Mouse (Mus musculus): Measurements from ENCODE around the gene Supt6. TPM values are rescaled to one million over a fixed set of nuclear protein-coding genes. Genes with fewer than 3 reads are reported as not detected.

Supt6 gene
- polyA plus RNA-seq, 1 experiment from 2014 or later: 26.2 TPM

DNA sequence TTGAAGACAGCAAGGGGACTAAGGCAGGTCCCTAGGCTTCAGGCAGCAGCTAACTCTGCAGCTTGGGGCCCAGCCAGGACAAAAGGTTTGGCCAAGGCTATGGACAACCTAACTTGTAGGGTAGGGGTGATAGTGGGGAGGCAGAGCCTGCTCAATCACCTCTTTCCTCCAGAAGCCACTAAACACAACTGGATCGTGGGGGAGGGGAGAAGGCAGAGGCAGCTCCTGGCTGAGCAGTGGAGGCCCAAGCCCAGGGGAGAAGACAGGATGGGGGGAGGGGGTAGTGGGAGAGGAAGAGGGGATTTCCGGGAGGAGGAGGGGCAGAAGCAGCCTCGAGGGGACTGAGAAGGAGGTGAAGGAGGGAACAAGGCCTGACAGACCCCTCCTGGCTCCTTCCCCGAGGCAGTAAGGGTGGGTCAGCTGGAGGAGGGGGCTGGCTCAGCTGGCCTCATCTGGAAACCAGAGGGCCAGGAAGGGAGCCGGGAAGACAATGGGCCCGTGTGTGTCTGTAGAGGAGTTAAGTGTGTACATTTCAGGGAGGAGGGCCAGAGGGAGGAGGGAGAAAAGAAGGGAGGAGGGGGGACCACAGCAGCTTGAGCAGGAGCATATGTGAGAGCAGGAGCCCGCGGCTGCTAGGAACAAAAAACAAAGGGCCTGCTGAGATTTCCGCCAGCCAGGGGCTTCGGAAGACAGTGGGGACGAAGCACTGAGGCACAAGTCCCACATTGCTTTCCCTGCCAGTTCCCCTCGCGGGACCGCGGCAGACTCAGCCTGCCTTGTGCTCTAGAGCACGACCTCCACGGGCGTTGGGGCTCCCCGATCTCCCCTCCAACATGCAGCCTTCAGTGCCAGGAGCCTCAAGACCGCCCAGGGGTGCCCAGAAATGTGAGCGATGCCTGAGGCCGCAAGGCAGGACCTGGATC, 81.8 kb downstream of the Supt6 start:
- WGBS: under 1% methylated on average over 22 of the region's 22 CpGs
- H3K4me1 ChIP-seq (replicated peaks; ENCODE audit: control insufficient read depth, insufficient read depth, low read length): peaks cover 13% of the 10 kb centered on the region

DNA sequence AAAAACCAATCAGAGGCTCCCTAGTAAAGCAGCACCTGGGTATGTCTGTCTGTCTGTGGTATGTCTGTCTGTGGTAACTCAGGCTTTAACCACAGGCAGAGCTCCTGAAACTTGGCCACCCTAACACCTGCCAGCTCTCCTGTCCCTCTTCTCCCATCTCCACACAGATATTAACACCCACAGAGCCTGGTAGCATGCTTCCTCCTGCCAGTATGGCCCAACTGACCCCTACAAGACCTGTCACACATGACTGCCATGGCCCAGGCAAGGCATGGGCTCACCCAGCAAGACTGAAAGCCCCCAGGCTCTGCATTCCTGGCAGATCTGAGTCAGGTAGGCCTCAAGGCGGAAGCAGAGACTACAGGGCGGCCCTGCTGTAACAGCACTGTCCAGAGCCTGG, 82.7 kb downstream of the Supt6 start:
- Histone ChIP-seq H3K27ac (ENCODE audit: low read depth, low read length) (peak overlapping the region; percentile 97), H3K9ac (ENCODE audit: low read depth, low read length) (peak overlapping the region; percentile 93; the same call in 1 of the 2 replicates), H3K4me3 (ENCODE audit: low read depth, low read length) (peak overlapping the region; percentile 95), H3K36me3 (ENCODE audit: control insufficient read depth, insufficient read depth, low read length) (peaks cover 19% of the 10 kb centered on the region), H3K27me3 (ENCODE audit: control insufficient read depth, insufficient read depth, low read length) (no peaks in the 10 kb centered on the region), H3K4me1 (replicated peaks; ENCODE audit: control insufficient read depth, insufficient read depth, low read length) (peaks cover 13% of the 10 kb centered on the region), H3K9me3 (ENCODE audit: control insufficient read depth, low read length) (no peaks in the 10 kb centered on the region), H3K4me2 (replicated peaks; ENCODE audit: low read depth, low read length) (peak overlapping the region; percentile 70)
- WGBS: 77% methylated on average over 2 of the region's 2 CpGs
- no peak for ATAC-seq (ENCODE audit: low FRiP score)
- DNase-seq (ENCODE audit: low spot score): no peak

More for the DNA sequence above, 81.8 kb downstream of the Supt6 start:
- DNase-seq (ENCODE audit: low spot score) (peak; percentile 85), ATAC-seq (ENCODE audit: low FRiP score) (peak; percentile 85)
- Histone ChIP-seq H3K4me3 (ENCODE audit: low read depth, low read length) (peak overlapping the region; percentile 95), H3K36me3 (ENCODE audit: control insufficient read depth, insufficient read depth, low read length) (peaks cover 15% of the 10 kb centered on the region), H3K27me3 (ENCODE audit: control insufficient read depth, insufficient read depth, low read length) (no peaks in the 10 kb centered on the region), H3K4me2 (replicated peaks; ENCODE audit: low read depth, low read length) (peak overlapping the region; percentile 70), H3K27ac (ENCODE audit: low read depth, low read length) (peak overlapping the region; percentile 97), H3K9me3 (ENCODE audit: control insufficient read depth, low read length) (no peaks in the 10 kb centered on the region), H3K9ac (ENCODE audit: low read depth, low read length) (peak overlapping the region; percentile 93)

DNA sequence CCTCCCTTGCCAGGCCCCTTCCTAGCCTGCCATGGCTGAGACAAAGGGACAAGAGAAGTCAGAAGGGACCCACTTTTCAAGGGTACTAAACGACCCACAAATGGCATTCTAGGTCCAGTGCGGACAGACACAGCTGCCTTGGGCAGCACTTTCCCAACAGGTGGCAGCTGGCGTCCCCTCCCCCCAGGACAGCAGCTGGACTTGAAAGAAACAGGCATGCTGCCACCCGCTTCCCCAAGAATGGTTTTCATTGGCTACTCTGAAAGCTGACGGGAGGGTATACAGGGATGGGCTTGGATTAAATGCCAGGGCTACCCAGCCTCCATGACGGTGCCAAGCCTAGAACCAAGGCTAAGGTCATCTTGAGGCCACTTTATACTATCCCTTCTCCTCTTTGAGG, 83.3 kb downstream of the Supt6 start:
- H3K36me3 ChIP-seq (ENCODE audit: control insufficient read depth, insufficient read depth, low read length): peaks cover 19% of the 10 kb centered on the region
- H3K27me3 ChIP-seq (ENCODE audit: control insufficient read depth, insufficient read depth, low read length): no peaks in the 10 kb centered on the region
- ATAC-seq (ENCODE audit: low FRiP score) (no peak), DNase-seq (ENCODE audit: low spot score) (no peak)
- peak overlapping the region; percentile 70 for H3K4me2 ChIP-seq (replicated peaks; ENCODE audit: low read depth, low read length)
- no peaks in the 10 kb centered on the region for H3K9me3 ChIP-seq (ENCODE audit: control insufficient read depth, low read length)
- H3K4me3 ChIP-seq (ENCODE audit: low read depth, low read length): peak overlapping the region; percentile 95
- peak overlapping the region; percentile 93; the same call in 1 of the 2 replicates for H3K9ac ChIP-seq (ENCODE audit: low read depth, low read length)
- peak overlapping the region; percentile 97; the same call in 1 of the 2 replicates for H3K27ac ChIP-seq (ENCODE audit: low read depth, low read length)
- 59% methylated on average over 6 of the region's 6 CpGs for WGBS
- peaks cover 13% of the 10 kb centered on the region for H3K4me1 ChIP-seq (replicated peaks; ENCODE audit: control insufficient read depth, insufficient read depth, low read length)

DNA sequence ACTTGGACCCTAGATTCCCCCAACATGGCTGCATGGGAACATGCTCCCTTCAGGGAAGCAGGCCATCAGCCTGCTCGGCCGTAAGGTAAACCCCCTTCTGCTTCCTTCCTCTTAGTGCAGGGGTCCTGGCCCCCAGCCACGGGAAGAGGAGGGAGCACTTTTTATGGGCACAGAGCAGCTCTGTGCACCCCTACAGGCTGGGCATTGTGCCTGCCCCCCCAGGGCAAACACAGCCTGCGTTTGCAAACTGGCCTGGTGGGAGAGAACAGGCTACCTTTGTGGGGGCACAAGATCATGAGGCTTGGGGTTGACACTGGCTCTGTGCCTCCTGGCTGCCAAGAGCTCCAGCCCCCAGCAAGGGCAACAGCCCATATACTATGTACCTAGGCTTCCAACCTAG, 83.8 kb downstream of the Supt6 start:
- Histone ChIP-seq H3K27me3 (ENCODE audit: control insufficient read depth, insufficient read depth, low read length) (no peaks in the 10 kb centered on the region), H3K4me3 (ENCODE audit: low read depth, low read length) (no peak overlapping the region), H3K9me3 (ENCODE audit: control insufficient read depth, low read length) (no peaks in the 10 kb centered on the region), H3K9ac (ENCODE audit: low read depth, low read length) (no peak overlapping the region), H3K4me1 (replicated peaks; ENCODE audit: control insufficient read depth, insufficient read depth, low read length) (peaks cover 13% of the 10 kb centered on the region), H3K27ac (ENCODE audit: low read depth, low read length) (no peak overlapping the region), H3K4me2 (replicated peaks; ENCODE audit: low read depth, low read length) (no peak overlapping the region), H3K36me3 (ENCODE audit: control insufficient read depth, insufficient read depth, low read length) (peaks cover 19% of the 10 kb centered on the region)
- 71% methylated on average over 4 of the region's 4 CpGs for WGBS
- DNase-seq (ENCODE audit: low spot score) (no peak), ATAC-seq (ENCODE audit: low FRiP score) (no peak)

DNA sequence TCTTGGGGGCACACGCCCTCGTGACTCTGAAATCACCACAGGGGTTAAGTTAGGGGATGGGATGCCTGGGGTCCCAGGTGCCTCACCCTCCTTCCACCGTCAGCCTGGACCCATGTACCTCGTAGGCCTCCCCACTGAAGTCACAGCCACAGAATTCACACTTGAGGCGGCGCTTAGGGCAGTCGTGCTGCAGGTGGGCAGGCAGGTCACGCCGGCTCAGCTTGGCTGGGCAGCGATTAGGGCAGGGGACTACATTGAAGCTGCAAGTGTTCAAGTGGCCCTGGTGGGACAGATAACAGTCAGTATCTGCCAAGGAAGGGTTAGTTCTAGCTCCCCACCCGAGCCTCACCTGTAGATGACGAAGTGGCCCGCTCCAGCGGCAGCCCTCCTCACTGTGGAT, 84.6 kb downstream of the Supt6 start:
- WGBS: 93% methylated on average over 14 of the region's 14 CpGs
- Histone ChIP-seq H3K27me3 (ENCODE audit: control insufficient read depth, insufficient read depth, low read length) (no peaks in the 10 kb centered on the region), H3K4me1 (replicated peaks; ENCODE audit: control insufficient read depth, insufficient read depth, low read length) (peaks cover 13% of the 10 kb centered on the region), H3K36me3 (ENCODE audit: control insufficient read depth, insufficient read depth, low read length) (peaks cover 19% of the 10 kb centered on the region), H3K4me2 (replicated peaks; ENCODE audit: low read depth, low read length) (no peak overlapping the region), H3K4me3 (ENCODE audit: low read depth, low read length) (no peak overlapping the region), H3K27ac (ENCODE audit: low read depth, low read length) (no peak overlapping the region), H3K9me3 (ENCODE audit: control insufficient read depth, low read length) (no peaks in the 10 kb centered on the region), H3K9ac (ENCODE audit: low read depth, low read length) (no peak overlapping the region)
- DNase-seq (ENCODE audit: low spot score) (no peak), ATAC-seq (ENCODE audit: low FRiP score) (no peak)

DNA sequence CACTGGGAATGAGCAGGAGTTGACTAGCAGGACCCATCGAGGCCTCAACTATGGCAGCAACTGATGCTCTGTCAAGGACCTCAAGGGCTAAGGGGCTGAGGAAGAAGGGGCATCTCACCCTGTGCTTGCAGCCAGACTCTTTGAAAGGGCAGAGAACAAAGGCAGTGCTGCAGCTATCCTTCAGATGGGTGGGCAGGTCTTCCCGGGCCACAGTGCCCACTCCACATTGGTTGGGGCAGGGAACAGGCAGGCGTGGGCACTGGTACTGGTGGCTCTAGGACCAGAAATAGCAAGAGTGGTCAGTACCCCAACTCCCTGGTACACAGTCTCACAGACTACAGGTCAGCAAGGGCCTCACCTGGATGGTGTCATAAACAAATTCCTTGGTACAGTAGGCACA, 85.1 kb downstream of the Supt6 start:
- H3K27me3 ChIP-seq (ENCODE audit: control insufficient read depth, insufficient read depth, low read length): no peaks in the 10 kb centered on the region
- WGBS: 85% methylated on average over 3 of the region's 3 CpGs
- DNase-seq (ENCODE audit: low spot score): no peak
- no peak overlapping the region for H3K4me2 ChIP-seq (replicated peaks; ENCODE audit: low read depth, low read length)
- no peak for ATAC-seq (ENCODE audit: low FRiP score)
- H3K4me3 ChIP-seq (ENCODE audit: low read depth, low read length): no peak overlapping the region
- no peaks in the 10 kb centered on the region for H3K9me3 ChIP-seq (ENCODE audit: control insufficient read depth, low read length)
- no peak overlapping the region for H3K27ac ChIP-seq (ENCODE audit: low read depth, low read length)
- peaks cover 13% of the 10 kb centered on the region for H3K4me1 ChIP-seq (replicated peaks; ENCODE audit: control insufficient read depth, insufficient read depth, low read length)
- peaks cover 19% of the 10 kb centered on the region for H3K36me3 ChIP-seq (ENCODE audit: control insufficient read depth, insufficient read depth, low read length)
- no peak overlapping the region for H3K9ac ChIP-seq (ENCODE audit: low read depth, low read length)

DNA sequence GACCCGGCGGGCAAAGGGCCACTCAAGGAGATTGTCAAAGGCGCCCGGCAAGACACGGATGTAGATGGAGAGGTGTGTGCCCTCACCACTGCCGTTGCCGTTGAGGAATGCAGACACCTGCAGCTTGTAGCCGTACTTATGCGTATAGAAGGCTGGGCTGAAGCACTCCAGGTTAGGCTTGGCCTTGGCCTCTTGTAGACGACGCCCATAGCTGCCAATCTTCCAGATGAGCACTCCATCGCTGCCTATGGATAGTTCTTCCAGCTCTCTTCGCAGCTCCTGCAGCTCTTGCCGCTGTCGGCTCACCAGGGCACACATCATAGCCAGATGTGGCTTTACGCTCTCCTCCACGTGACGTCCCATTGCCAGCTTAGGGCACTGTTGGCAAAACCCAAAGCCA, 85.6 kb downstream of the Supt6 start:
- 92% methylated on average over 18 of the region's 18 CpGs for WGBS
- Histone ChIP-seq H3K9me3 (ENCODE audit: control insufficient read depth, low read length) (no peaks in the 10 kb centered on the region), H3K4me2 (replicated peaks; ENCODE audit: low read depth, low read length) (no peak overlapping the region), H3K4me1 (replicated peaks; ENCODE audit: control insufficient read depth, insufficient read depth, low read length) (peaks cover 13% of the 10 kb centered on the region), H3K4me3 (ENCODE audit: low read depth, low read length) (no peak overlapping the region), H3K36me3 (ENCODE audit: control insufficient read depth, insufficient read depth, low read length) (peaks cover 19% of the 10 kb centered on the region), H3K27ac (ENCODE audit: low read depth, low read length) (no peak overlapping the region), H3K9ac (ENCODE audit: low read depth, low read length) (no peak overlapping the region), H3K27me3 (ENCODE audit: control insufficient read depth, insufficient read depth, low read length) (no peaks in the 10 kb centered on the region)
- ATAC-seq (ENCODE audit: low FRiP score): no peak
- DNase-seq (ENCODE audit: low spot score): no peak

DNA sequence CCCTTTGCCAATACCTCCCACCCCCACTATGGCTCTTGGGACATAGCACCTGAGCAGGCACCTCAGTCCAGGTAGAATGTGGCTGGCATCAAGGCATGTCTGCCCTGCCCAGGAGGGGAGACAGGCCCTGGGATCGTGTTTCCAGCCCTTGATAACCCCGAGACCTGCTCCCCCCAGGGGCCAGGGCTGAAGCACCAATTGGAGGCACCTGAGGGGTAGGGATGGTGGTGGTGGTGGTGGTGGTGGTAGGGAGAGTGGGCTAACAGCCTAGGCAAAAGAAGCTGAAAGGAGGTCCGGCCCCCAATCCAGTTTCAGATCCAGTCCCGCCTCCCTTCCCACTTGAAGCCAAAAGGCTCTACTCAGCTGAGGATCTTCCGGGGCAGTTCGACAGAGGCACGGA, 86.2 kb downstream of the Supt6 start:
- Histone ChIP-seq H3K27me3 (ENCODE audit: control insufficient read depth, insufficient read depth, low read length) (no peaks in the 10 kb centered on the region), H3K4me1 (replicated peaks; ENCODE audit: control insufficient read depth, insufficient read depth, low read length) (peaks cover 13% of the 10 kb centered on the region), H3K9me3 (ENCODE audit: control insufficient read depth, low read length) (no peaks in the 10 kb centered on the region), H3K36me3 (ENCODE audit: control insufficient read depth, insufficient read depth, low read length) (peaks cover 19% of the 10 kb centered on the region), H3K4me3 (ENCODE audit: low read depth, low read length) (no peak overlapping the region), H3K27ac (ENCODE audit: low read depth, low read length) (no peak overlapping the region), H3K4me2 (replicated peaks; ENCODE audit: low read depth, low read length) (no peak overlapping the region), H3K9ac (ENCODE audit: low read depth, low read length) (no peak overlapping the region)
- ATAC-seq (ENCODE audit: low FRiP score): no peak
- DNase-seq (ENCODE audit: low spot score): no peak
- 85% methylated on average over 7 of the region's 7 CpGs for WGBS

DNA sequence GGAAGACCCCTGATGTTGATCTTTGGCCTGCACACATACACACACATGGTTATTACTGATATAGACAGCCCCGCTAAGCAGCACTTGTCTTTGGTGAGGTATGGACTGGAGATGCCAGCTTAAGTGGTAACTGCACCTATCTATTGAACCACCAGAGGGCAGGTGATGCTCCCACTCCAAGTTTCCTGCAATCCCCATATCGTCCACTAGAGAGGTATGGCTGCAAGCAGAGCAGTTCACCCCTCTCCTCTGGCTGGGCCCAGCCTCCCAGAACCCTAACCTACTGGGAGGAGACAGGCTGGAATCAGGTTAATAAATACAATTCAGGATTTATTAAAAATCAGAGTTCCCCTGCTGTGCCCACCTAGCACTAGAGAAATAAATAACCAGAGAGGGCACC, 86.7 kb downstream of the Supt6 start:
- no peak overlapping the region for H3K4me3 ChIP-seq (ENCODE audit: low read depth, low read length)
- no peak overlapping the region for H3K4me2 ChIP-seq (replicated peaks; ENCODE audit: low read depth, low read length)
- no peaks in the 10 kb centered on the region for H3K9me3 ChIP-seq (ENCODE audit: control insufficient read depth, low read length)
- DNase-seq (ENCODE audit: low spot score) (peak; percentile 86), ATAC-seq (ENCODE audit: low FRiP score) (peak; percentile 17; the same call in 1 of the 2 replicates)
- WGBS: 33% methylated on average over 2 of the region's 2 CpGs
- H3K27me3 ChIP-seq (ENCODE audit: control insufficient read depth, insufficient read depth, low read length): no peaks in the 10 kb centered on the region
- H3K36me3 ChIP-seq (ENCODE audit: control insufficient read depth, insufficient read depth, low read length): peaks cover 19% of the 10 kb centered on the region
- H3K9ac ChIP-seq (ENCODE audit: low read depth, low read length): no peak overlapping the region
- no peak overlapping the region for H3K27ac ChIP-seq (ENCODE audit: low read depth, low read length)
- peaks cover 13% of the 10 kb centered on the region for H3K4me1 ChIP-seq (replicated peaks; ENCODE audit: control insufficient read depth, insufficient read depth, low read length)
